Mouse (Mus musculus): ENCODE measurements around the gene Lama5. TPM values are rescaled to one million over a fixed set of nuclear protein-coding genes. Genes with fewer than 3 reads are reported as not detected.
"Not testable (repeated sequence)": the region's sequence is repeated elsewhere in the genome, so short reads cannot be mapped to it uniquely, and the experiment has no call there.

The Lama5 gene
- polyA plus RNA-seq, 1 experiment from 2014 or later: 61.3 TPM

GRCm38 (mm10) chr2:180175725-180176124 lies 49.9 kb downstream of the Lama5 start:
- 87% methylated on average over 7 of the region's 7 CpGs for WGBS

GRCm38 (mm10) chr2:180174121-180174520 lies 51.5 kb downstream of the Lama5 start:
- Histone ChIP-seq H3K9ac (ENCODE audit: low read length) (no peak overlapping the region), H3K36me3 (ENCODE audit: control insufficient read depth, insufficient read depth, low read length) (peaks cover 29% of the 10 kb centered on the region)

More at GRCm38 (mm10) chr2:180175725-180176124, 49.9 kb downstream of the Lama5 start:
- Histone ChIP-seq H3K27ac (ENCODE audit: low read length) (no peak overlapping the region), H3K9ac (ENCODE audit: low read length) (no peak overlapping the region), H3K4me3 (replicated peaks; ENCODE audit: low read length) (no peak overlapping the region), H3K4me1 (ENCODE audit: control insufficient read depth, insufficient read depth, low read length) (peaks cover 18% of the 10 kb centered on the region), H3K36me3 (ENCODE audit: control insufficient read depth, insufficient read depth, low read length) (peaks cover 30% of the 10 kb centered on the region), H3K27me3 (ENCODE audit: control insufficient read depth, insufficient read depth, low read length) (no peaks in the 10 kb centered on the region), H3K4me2 (ENCODE audit: low read depth, low read length) (no peak overlapping the region), H3K9me3 (replicated peaks; ENCODE audit: control insufficient read depth, low read length) (no peaks in the 10 kb centered on the region)
- ATAC-seq (ENCODE audit: insufficient read depth, low FRiP score): no peak

GRCm38 (mm10) chr2:180173711-180174110 lies 51.9 kb downstream of the Lama5 start:
- 73% methylated on average over 8 of the region's 8 CpGs for WGBS
- Histone ChIP-seq H3K36me3 (ENCODE audit: control insufficient read depth, insufficient read depth, low read length) (peaks cover 25% of the 10 kb centered on the region), H3K4me1 (ENCODE audit: control insufficient read depth, insufficient read depth, low read length) (peaks cover 18% of the 10 kb centered on the region), H3K9ac (ENCODE audit: low read length) (0 out of 2 replicates have a peak overlapping the region, but pooled peaks have one; percentile 22)
- ATAC-seq (ENCODE audit: insufficient read depth, low FRiP score); H3K9me3 ChIP-seq (replicated peaks; ENCODE audit: control insufficient read depth, low read length); H3K27me3 ChIP-seq (ENCODE audit: control insufficient read depth, insufficient read depth, low read length); H3K4me2 ChIP-seq (ENCODE audit: low read depth, low read length); H3K4me3 ChIP-seq (replicated peaks; ENCODE audit: low read length); H3K27ac ChIP-seq (ENCODE audit: low read length): not testable (repeated sequence)

More at GRCm38 (mm10) chr2:180174121-180174520, 51.5 kb downstream of the Lama5 start:
- H3K27ac ChIP-seq (ENCODE audit: low read length): no peak overlapping the region
- H3K4me3 ChIP-seq (replicated peaks; ENCODE audit: low read length): no peak overlapping the region
- 85% methylated on average over 5 of the region's 5 CpGs for WGBS
- H3K27me3 ChIP-seq (ENCODE audit: control insufficient read depth, insufficient read depth, low read length): no peaks in the 10 kb centered on the region
- H3K4me1 ChIP-seq (ENCODE audit: control insufficient read depth, insufficient read depth, low read length): peaks cover 18% of the 10 kb centered on the region
- ATAC-seq (ENCODE audit: insufficient read depth, low FRiP score): no peak
- H3K9me3 ChIP-seq (replicated peaks; ENCODE audit: control insufficient read depth, low read length): no peaks in the 10 kb centered on the region
- no peak overlapping the region for H3K4me2 ChIP-seq (ENCODE audit: low read depth, low read length)

GRCm38 (mm10) chr2:180173163-180173562 lies 52.5 kb downstream of the Lama5 start:
- 71% methylated on average over 4 of the region's 4 CpGs for WGBS

GRCm38 (mm10) chr2:180172152-180172551 lies 53.5 kb downstream of the Lama5 start:
- peak overlapping the region; percentile 97 for H3K4me2 ChIP-seq (ENCODE audit: low read depth, low read length)
- peaks cover 14% of the 10 kb centered on the region for H3K36me3 ChIP-seq (ENCODE audit: control insufficient read depth, insufficient read depth, low read length)
- WGBS: 5% methylated on average over 6 of the region's 9 CpGs
- peak overlapping the region; percentile 92 for H3K4me3 ChIP-seq (replicated peaks; ENCODE audit: low read length)
- H3K9ac ChIP-seq (ENCODE audit: low read length): peak overlapping the region; percentile 97
- no peak for ATAC-seq (ENCODE audit: insufficient read depth, low FRiP score)
- H3K9me3 ChIP-seq (replicated peaks; ENCODE audit: control insufficient read depth, low read length): no peaks in the 10 kb centered on the region
- peaks cover 18% of the 10 kb centered on the region for H3K4me1 ChIP-seq (ENCODE audit: control insufficient read depth, insufficient read depth, low read length)
- H3K27me3 ChIP-seq (ENCODE audit: control insufficient read depth, insufficient read depth, low read length): no peaks in the 10 kb centered on the region
- H3K27ac ChIP-seq (ENCODE audit: low read length): peak overlapping the region; percentile 42; the same call in 1 of the 2 replicates

More at GRCm38 (mm10) chr2:180173163-180173562, 52.5 kb downstream of the Lama5 start:
- H3K4me3 ChIP-seq (replicated peaks; ENCODE audit: low read length): peak overlapping the region; percentile 92; the same call in 1 of the 2 replicates
- ATAC-seq (ENCODE audit: insufficient read depth, low FRiP score): no peak
- H3K4me1 ChIP-seq (ENCODE audit: control insufficient read depth, insufficient read depth, low read length): peaks cover 18% of the 10 kb centered on the region
- peak overlapping the region; percentile 97 for H3K9ac ChIP-seq (ENCODE audit: low read length)
- H3K27ac ChIP-seq (ENCODE audit: low read length): no peak overlapping the region
- peak overlapping the region; percentile 97 for H3K4me2 ChIP-seq (ENCODE audit: low read depth, low read length)
- peaks cover 21% of the 10 kb centered on the region for H3K36me3 ChIP-seq (ENCODE audit: control insufficient read depth, insufficient read depth, low read length)
- no peaks in the 10 kb centered on the region for H3K27me3 ChIP-seq (ENCODE audit: control insufficient read depth, insufficient read depth, low read length)
- no peaks in the 10 kb centered on the region for H3K9me3 ChIP-seq (replicated peaks; ENCODE audit: control insufficient read depth, low read length)

GRCm38 (mm10) chr2:180171522-180172070 lies 54.1 kb downstream of the Lama5 start:
- H3K36me3 ChIP-seq (ENCODE audit: control insufficient read depth, insufficient read depth, low read length): peaks cover 10% of the 10 kb centered on the region
- H3K4me2 ChIP-seq (ENCODE audit: low read depth, low read length): peak overlapping the region; percentile 97
- H3K27ac ChIP-seq (ENCODE audit: low read length): peak overlapping the region; percentile 89
- no peaks in the 10 kb centered on the region for H3K27me3 ChIP-seq (ENCODE audit: control insufficient read depth, insufficient read depth, low read length)
- ATAC-seq (ENCODE audit: insufficient read depth, low FRiP score): peak; percentile 63
- peaks cover 18% of the 10 kb centered on the region for H3K4me1 ChIP-seq (ENCODE audit: control insufficient read depth, insufficient read depth, low read length)
- under 1% methylated on average over 80 of the region's 80 CpGs for WGBS
- peak overlapping the region; percentile 97 for H3K9ac ChIP-seq (ENCODE audit: low read length)
- peak overlapping the region; percentile 92 for H3K4me3 ChIP-seq (replicated peaks; ENCODE audit: low read length)
- no peaks in the 10 kb centered on the region for H3K9me3 ChIP-seq (replicated peaks; ENCODE audit: control insufficient read depth, low read length)

GRCm38 (mm10) chr2:180170806-180171521 lies 54.7 kb downstream of the Lama5 start, which contains the start of gene Adrm1:
TSS of gene Adrm1 (plus strand) at chr2:180171485.
- peaks cover 7% of the 10 kb centered on the region for H3K36me3 ChIP-seq (ENCODE audit: control insufficient read depth, insufficient read depth, low read length)
- H3K4me2 ChIP-seq (ENCODE audit: low read depth, low read length): peak within 1 kb of the TSS; percentile 97
- H3K4me3 ChIP-seq (replicated peaks; ENCODE audit: low read length): peak within 1 kb of the TSS; percentile 92
- H3K4me1 ChIP-seq (ENCODE audit: control insufficient read depth, insufficient read depth, low read length): peaks cover 18% of the 10 kb centered on the region
- ATAC-seq (ENCODE audit: insufficient read depth, low FRiP score): peak; percentile 98
- no peaks in the 10 kb centered on the region for H3K9me3 ChIP-seq (replicated peaks; ENCODE audit: control insufficient read depth, low read length)
- H3K9ac ChIP-seq (ENCODE audit: low read length): peak within 1 kb of the TSS; percentile 97
- WGBS: 4% methylated on average over 41 of the region's 41 CpGs
- peak within 1 kb of the TSS; percentile 89 for H3K27ac ChIP-seq (ENCODE audit: low read length)
- H3K27me3 ChIP-seq (ENCODE audit: control insufficient read depth, insufficient read depth, low read length): no peaks in the 10 kb centered on the region

GRCm38 (mm10) chr2:180170151-180170805 lies 55.4 kb downstream of the Lama5 start:
- Histone ChIP-seq H3K4me1 (ENCODE audit: control insufficient read depth, insufficient read depth, low read length) (peaks cover 18% of the 10 kb centered on the region), H3K27me3 (ENCODE audit: control insufficient read depth, insufficient read depth, low read length) (no peaks in the 10 kb centered on the region), H3K36me3 (ENCODE audit: control insufficient read depth, insufficient read depth, low read length) (peaks cover 2% of the 10 kb centered on the region), H3K27ac (ENCODE audit: low read length) (peak overlapping the region; percentile 61), H3K4me2 (ENCODE audit: low read depth, low read length) (peak overlapping the region; percentile 71; the same call in 1 of the 2 replicates), H3K4me3 (replicated peaks; ENCODE audit: low read length) (no peak overlapping the region), H3K9me3 (replicated peaks; ENCODE audit: control insufficient read depth, low read length) (no peaks in the 10 kb centered on the region), H3K9ac (ENCODE audit: low read length) (no peak overlapping the region)
- 81% methylated on average over 11 of the region's 11 CpGs for WGBS
- ATAC-seq (ENCODE audit: insufficient read depth, low FRiP score): no peak

- 77% methylated on average over 2 of the region's 2 CpGs for WGBS
- ATAC-seq (ENCODE audit: insufficient read depth, low FRiP score): no peak
- Histone ChIP-seq H3K27me3 (ENCODE audit: control insufficient read depth, insufficient read depth, low read length) (no peaks in the 10 kb centered on the region), H3K9ac (ENCODE audit: low read length) (no peak overlapping the region), H3K27ac (ENCODE audit: low read length) (no peak overlapping the region), H3K9me3 (replicated peaks; ENCODE audit: control insufficient read depth, low read length) (no peaks in the 10 kb centered on the region), H3K4me2 (ENCODE audit: low read depth, low read length) (no peak overlapping the region), H3K36me3 (ENCODE audit: control insufficient read depth, insufficient read depth, low read length) (peaks cover 5% of the 10 kb centered on the region), H3K4me1 (ENCODE audit: control insufficient read depth, insufficient read depth, low read length) (0 out of 2 replicates have a peak, but pooled peaks cover 3% of the 10 kb centered on the region), H3K4me3 (replicated peaks; ENCODE audit: low read length) (no peak overlapping the region)
These were observed 58.8 kb downstream of the Lama5 start for GRCm38 (mm10) chr2:180166869-180167268.

All from stomach, embryonic 16.5 days (tissue).